Mouse (Mus musculus) liver, postnatal 0 days (tissue): ENCODE measurements around the gene Cpsf2.
"Not testable (repeated sequence)": the region's sequence is repeated elsewhere in the genome, so short reads cannot be mapped to it uniquely, and the experiment has no call there.

Experiments used
- CTCF ChIP-seq: sonication (generic); IDR thresholded peaks from 2 replicates; pipeline ENCODE4 v1.5.1; 2016; ENCODE audit warnings: antibody characterized with exemption, low read depth
- EP300 ChIP-seq: IDR thresholded peaks from 2 replicates; pipeline ENCODE4 v1.6.1; 2016; ENCODE audit warnings: antibody characterized with exemption, low read depth, mild to moderate bottlenecking

- TF ChIP-seq EP300, CTCF: not testable (repeated sequence)
Observed at GRCm38 (mm10) chr12:101955821-101956220, 20.0 kb upstream of the Cpsf2 start.
